Mouse (Mus musculus) adrenal gland, postnatal 36 days (tissue): ENCODE measurements around the gene Plppr2. TPM values are rescaled to one million over a fixed set of nuclear protein-coding genes. Genes with fewer than 3 reads are reported as not detected.

Experiments
- DNase-seq, 2 experiments: peaks; one replicate each; pipeline ENCODE4 v3.0.0; 2021; ENCODE audit warnings: mixed read lengths in 1 of 2
- total RNA-seq, 2 experiments: library from RNA; stranded (reverse); gene quantifications; 2 replicates each; pipeline ENCODE4 v1.2.3; 2021

Plppr2 gene
- total RNA-seq, 2 experiments from 2014 or later = 27.1 to 35.8 TPM

- peak; percentile 34 to 42 for DNase-seq
These were observed 23.9 kb downstream of the Plppr2 start for GRCm38 (mm10) chr9:21960558-21961208.

GRCm38 (mm10) chr9:21961366-21961980 is 24.6 kb downstream of the Plppr2 start:
- DNase-seq = peak in 1 of 2 experiments; percentile 33

GRCm38 (mm10) chr9:21962010-21962409 is 25.2 kb downstream of the Plppr2 start:
- DNase-seq = no peak

- DNase-seq = peak; percentile 66 to 72
These were observed 25.7 kb downstream of the Plppr2 start for GRCm38 (mm10) chr9:21962416-21963059.

GRCm38 (mm10) chr9:21963417-21963816 is 26.6 kb downstream of the Plppr2 start, which contains the start of gene Epor:
Gene Epor (minus strand): TSS chr9:21963506.
- peak; percentile 37 to 73 for DNase-seq

- DNase-seq = no peak
These were observed 32.0 kb downstream of the Plppr2 start for GRCm38 (mm10) chr9:21968883-21969282.

GRCm38 (mm10) chr9:21969304-21969703 is 32.5 kb downstream of the Plppr2 start:
- no peak for DNase-seq

GRCm38 (mm10) chr9:21976626-21977175 is 39.9 kb downstream of the Plppr2 start:
- no peak for DNase-seq

- DNase-seq = no peak
These were observed 40.5 kb downstream of the Plppr2 start for GRCm38 (mm10) chr9:21977331-21977730.

- peak; percentile 55 to 67 for DNase-seq
These were observed 41.1 kb downstream of the Plppr2 start for GRCm38 (mm10) chr9:21977972-21978371.

- no peak for DNase-seq
These were observed 41.7 kb downstream of the Plppr2 start for GRCm38 (mm10) chr9:21978398-21979128.

GRCm38 (mm10) chr9:21983911-21984310 is 47.1 kb downstream of the Plppr2 start:
- DNase-seq = no peak

GRCm38 (mm10) chr9:21987592-21988342 is 50.9 kb downstream of the Plppr2 start:
- DNase-seq = peak; percentile 40 to 58

- peak in 1 of 2 experiments; percentile 32 for DNase-seq
These were observed 51.7 kb downstream of the Plppr2 start for GRCm38 (mm10) chr9:21988421-21989101.

GRCm38 (mm10) chr9:21989230-21990110 is 52.6 kb downstream of the Plppr2 start, which contains the start of gene Rgl3:
Gene Rgl3 (minus strand): TSS chr9:21989446.
- DNase-seq = peak; percentile 91 to 93

- no peak for DNase-seq
These were observed 55.4 kb downstream of the Plppr2 start for GRCm38 (mm10) chr9:21992227-21992626.

- DNase-seq = no peak
These were observed 59.5 kb downstream of the Plppr2 start for GRCm38 (mm10) chr9:21996178-21996867.
